Mouse (Mus musculus) duodenum, adult 2 months (tissue): ENCODE results near the gene Scamp3. TPM values are rescaled to one million over a fixed set of nuclear protein-coding genes. Genes with fewer than 3 reads are reported as not detected.

Experiments
- polyA plus RNA-seq: library from polyadenylated mRNA; depleted of rRNA; stranded (reverse); fragments of >200 nt; gene quantifications from 2 replicates; pipeline ENCODE4 v1.2.3, GENCODE M21; 2012; ENCODE audit warnings: low replicate concordance; rRNA removed

Scamp3 gene
- 128 and 132 TPM in 2 replicates for polyA plus RNA-seq

GRCm38 (mm10) chr3:89177242-89178106 is at the start of gene Scamp3:
Gene Scamp3 (plus strand): TSS chr3:89177473.

GRCm38 (mm10) chr3:89135958-89136357 is 41.3 kb upstream of the Scamp3 start, which contains the start of gene Pklr:
Gene Pklr (plus strand): TSS chr3:89136142.

GRCm38 (mm10) chr3:89159616-89160344 is 17.5 kb upstream of the Scamp3 start, which contains the start of gene Hcn3:
Gene Hcn3 (minus strand): TSS chr3:89160196.

GRCm38 (mm10) chr3:89164506-89165267 is 12.6 kb upstream of the Scamp3 start, which contains the start of gene Clk2:
Gene Clk2 (plus strand): TSS chr3:89164795.

GRCm38 (mm10) chr3:89183058-89183958 is 6.0 kb downstream of the Scamp3 start, which contains the start of gene Fam189b:
Gene Fam189b (plus strand): TSS chr3:89183143.

GRCm38 (mm10) chr3:89202253-89203141 is 25.2 kb downstream of the Scamp3 start, which contains the start of gene Gba:
Gene Gba (plus strand): TSS chr3:89202928.

GRCm38 (mm10) chr3:89214681-89215411 is 37.6 kb downstream of the Scamp3 start, which contains the start of gene Thbs3:
Gene Thbs3 (plus strand): TSS chr3:89215180.

GRCm38 (mm10) chr3:89226900-89227299 is 49.6 kb downstream of the Scamp3 start, which contains the start of gene Mtx1:
Gene Mtx1 (minus strand): TSS chr3:89227088.

GRCm38 (mm10) chr3:89228836-89229235 is 51.6 kb downstream of the Scamp3 start, which contains the start of gene Muc1:
Gene Muc1 (plus strand): TSS chr3:89229057.

Other genes starting within 250 kb of the Scamp3 start
- gene Ash1l, start 226.9 kb upstream of the Scamp3 start, polyA plus RNA-seq = 1.1 and 1.9 TPM in 2 replicates
- gene Dap3, start 226.3 kb upstream of the Scamp3 start, polyA plus RNA-seq = 15.1 and 19.1 TPM in 2 replicates
- 51.4 and 58.5 TPM in 2 replicates for gene Rusc1, start 84.2 kb upstream of the Scamp3 start, polyA plus RNA-seq
- gene Gm43738, start 76.4 kb upstream of the Scamp3 start, polyA plus RNA-seq = not detected in 2 replicates
- gene Fdps, start 75.5 kb upstream of the Scamp3 start, polyA plus RNA-seq = 58.7 and 73.8 TPM in 2 replicates
- gene Pklr, start 41.3 kb upstream of the Scamp3 start, polyA plus RNA-seq = 528 and 535 TPM in 2 replicates
- gene Hcn3, start 17.3 kb upstream of the Scamp3 start, polyA plus RNA-seq = 0.38 and 1.6 TPM in 2 replicates
- gene Clk2, start 12.7 kb upstream of the Scamp3 start, polyA plus RNA-seq = 19.8 and 20.8 TPM in 2 replicates
- 26.9 and 30.9 TPM in 2 replicates for gene Fam189b, start 5.7 kb downstream of the Scamp3 start, polyA plus RNA-seq
- 27.8 and 49.9 TPM in 2 replicates for gene Gba, start 25.5 kb downstream of the Scamp3 start, polyA plus RNA-seq
- 8.4 and 15.4 TPM in 2 replicates for gene Thbs3, start 37.7 kb downstream of the Scamp3 start, polyA plus RNA-seq
- 192 and 239 TPM in 2 replicates for gene Mtx1, start 49.6 kb downstream of the Scamp3 start, polyA plus RNA-seq
- 1.1 and 80.2 TPM in 2 replicates for gene Muc1, start 51.6 kb downstream of the Scamp3 start, polyA plus RNA-seq
- 340 and 345 TPM in 2 replicates for gene Krtcap2, start 68.5 kb downstream of the Scamp3 start, polyA plus RNA-seq
- gene Trim46, start 68.8 kb downstream of the Scamp3 start, polyA plus RNA-seq = 2.8 and 16.7 TPM in 2 replicates
- gene Dpm3, start 81.9 kb downstream of the Scamp3 start, polyA plus RNA-seq = 370 and 590 TPM in 2 replicates
- gene Slc50a1, start 93.1 kb downstream of the Scamp3 start, polyA plus RNA-seq = 90.2 and 159 TPM in 2 replicates
- 59.5 and 87.8 TPM in 2 replicates for gene Efna1, start 103.7 kb downstream of the Scamp3 start, polyA plus RNA-seq
- gene Efna3, start 145.5 kb downstream of the Scamp3 start, polyA plus RNA-seq = 8.2 and 18.7 TPM in 2 replicates
- gene Efna4, start 160.6 kb downstream of the Scamp3 start, polyA plus RNA-seq = 14.7 and 32.5 TPM in 2 replicates
- gene Adam15, start 172.5 kb downstream of the Scamp3 start, polyA plus RNA-seq = 77.9 and 91.6 TPM in 2 replicates
- 2.5 TPM in 2 replicates for gene Dcst2, start 184.5 kb downstream of the Scamp3 start, polyA plus RNA-seq
- 5.1 and 8.6 TPM in 2 replicates for gene Dcst1, start 187.8 kb downstream of the Scamp3 start, polyA plus RNA-seq
- 153 and 200 TPM in 2 replicates for gene Zbtb7b, start 217.3 kb downstream of the Scamp3 start, polyA plus RNA-seq
- not detected in 2 replicates for gene Lenep, start 225.3 kb downstream of the Scamp3 start, polyA plus RNA-seq
- gene Flad1, start 234.4 kb downstream of the Scamp3 start, polyA plus RNA-seq = 38.8 and 45.1 TPM in 2 replicates
- gene Cks1b, start 240.9 kb downstream of the Scamp3 start, polyA plus RNA-seq = 7.2 and 7.6 TPM in 2 replicates
- 43.8 and 52.6 TPM in 2 replicates for gene Shc1, start 241.0 kb downstream of the Scamp3 start, polyA plus RNA-seq